Mouse (Mus musculus): Measurements from ENCODE around the gene Ugt2a2.
"Not testable (repeated sequence)": the region's sequence is repeated elsewhere in the genome, so short reads cannot be mapped to it uniquely, and the experiment has no call there.

Ugt2a2 gene

DNA sequence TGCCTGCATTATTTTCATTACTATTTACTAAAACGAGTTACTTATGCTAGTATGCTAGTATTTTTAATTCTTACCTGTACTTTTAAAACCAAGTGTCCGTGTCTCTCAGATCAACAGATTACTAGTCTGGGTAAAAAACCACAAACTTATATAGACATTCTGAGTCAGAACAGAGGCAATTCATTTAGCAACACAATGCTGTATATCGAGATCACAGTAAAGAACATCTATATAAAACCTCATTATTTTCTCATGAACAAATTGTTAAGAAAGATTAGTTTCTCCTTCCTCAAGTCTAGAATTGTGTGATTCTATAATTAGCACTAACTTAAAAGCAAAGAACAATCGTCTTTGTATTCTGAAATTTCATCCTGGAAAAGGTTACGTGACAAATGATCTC lies at the start of gene Ugt2a2:
Ugt2a2 (minus strand) TSS at position 101 of the 400 bp plus-strand sequence.
- no peak for DNase-seq (ENCODE audit: low read depth, low spot score)

DNA sequence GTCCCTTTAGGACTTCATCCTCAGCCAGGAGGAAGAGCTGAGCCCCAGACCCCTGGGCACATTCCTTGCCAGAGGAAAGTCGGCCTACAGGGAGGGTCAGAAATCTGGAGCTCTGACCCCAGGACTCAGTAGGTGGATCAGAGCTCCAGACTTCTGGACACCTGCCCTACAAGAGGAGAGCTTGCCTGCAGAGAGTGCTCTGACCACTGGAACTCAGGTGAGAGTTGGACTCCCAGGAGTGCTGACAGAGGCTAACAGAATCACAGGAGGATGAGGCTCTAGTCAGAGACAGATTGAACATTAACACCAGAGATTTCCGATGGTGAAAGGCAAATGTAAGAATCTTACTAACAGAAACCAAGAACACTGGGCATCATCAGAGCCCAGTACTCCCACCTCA lies 41.5 kb upstream of the Ugt2a2 start:
- not testable (repeated sequence) for DNase-seq (ENCODE audit: low read depth, low spot score)

GRCm38 (mm10) chr5:87505776-87506458 lies 23.9 kb upstream of the Ugt2a2 start:
- peak; percentile 19 for DNase-seq (ENCODE audit: low read depth, low spot score)

DNA sequence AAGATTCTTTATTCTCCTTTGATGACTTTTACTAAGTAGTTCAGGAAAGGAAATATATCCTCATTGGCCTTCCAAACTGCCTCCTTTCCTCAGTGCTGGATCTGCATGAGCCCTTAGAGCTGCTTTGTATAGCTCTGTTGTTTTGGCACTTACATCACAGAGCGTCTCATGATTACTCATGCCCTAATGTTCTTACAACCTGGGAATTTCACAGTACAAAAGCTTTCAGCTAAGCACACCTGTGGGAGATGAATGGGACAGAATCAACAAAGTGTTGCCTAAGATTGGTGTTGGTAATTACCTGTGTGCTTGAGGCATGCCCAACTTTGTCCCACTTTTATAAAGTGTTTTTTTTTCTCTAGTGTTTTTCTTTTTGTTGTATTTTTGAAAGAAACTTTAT lies 20.6 kb upstream of the Ugt2a2 start:
- peak; percentile 1 for DNase-seq (ENCODE audit: low read depth, low spot score)

- DNase-seq (ENCODE audit: low read depth, low spot score): no peak
Observed at GRCm38 (mm10) chr5:87499341-87499740, 17.3 kb upstream of the Ugt2a2 start.

DNA sequence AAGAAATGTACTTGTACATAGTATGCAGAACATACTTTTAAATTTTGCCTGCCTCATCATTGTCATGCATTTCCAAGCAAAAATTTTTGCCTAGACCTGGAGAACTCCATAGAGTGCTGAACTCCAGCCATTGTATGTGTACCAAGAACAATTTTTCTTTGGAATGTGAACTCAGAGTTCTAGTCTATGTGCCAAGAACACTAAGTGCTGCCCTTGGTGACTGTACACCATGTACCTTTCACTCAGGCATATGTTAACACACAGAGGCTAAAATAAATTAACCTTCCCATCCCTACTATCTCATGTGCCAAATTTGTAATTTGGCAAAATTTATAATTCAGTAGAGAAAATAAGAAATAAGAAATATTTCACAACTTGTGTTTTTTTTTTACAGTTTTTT lies 16.9 kb upstream of the Ugt2a2 start:
- DNase-seq (ENCODE audit: low read depth, low spot score): peak; percentile 1

GRCm38 (mm10) chr5:87490771-87491170 lies 8.7 kb upstream of the Ugt2a2 start, which contains the start of gene Ugt2a1:
TSS of gene Ugt2a1 (minus strand) at chr5:87490871.
- DNase-seq (ENCODE audit: low read depth, low spot score): no peak

DNA sequence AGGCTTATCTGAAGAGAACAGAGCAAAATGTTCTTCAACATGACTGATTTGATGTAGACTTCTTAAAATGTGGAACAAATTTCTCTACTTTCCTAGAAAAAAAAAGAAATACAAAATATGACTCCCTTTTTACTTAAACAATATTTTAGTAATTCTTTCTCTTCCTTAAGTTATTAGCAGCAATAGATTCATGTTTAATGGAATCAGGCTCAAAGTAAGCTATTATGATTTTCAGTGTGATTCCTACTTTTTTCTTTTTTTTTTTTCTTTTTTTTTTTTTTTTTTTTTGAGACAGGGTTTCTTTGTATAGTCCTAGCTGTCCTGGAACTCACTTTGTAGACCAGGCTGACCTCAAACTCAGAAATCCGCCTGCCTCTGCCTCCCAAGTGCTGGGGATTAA lies 4.6 kb upstream of the Ugt2a2 start, which contains the start of gene Gm43638:
Gm43638 (minus strand) TSS at position 101 of the 400 bp plus-strand sequence.
- not testable (repeated sequence) for DNase-seq (ENCODE audit: low read depth, low spot score)

GRCm38 (mm10) chr5:87458810-87459209 lies 23.2 kb downstream of the Ugt2a2 start:
- no peak for DNase-seq (ENCODE audit: low read depth, low spot score)

DNA sequence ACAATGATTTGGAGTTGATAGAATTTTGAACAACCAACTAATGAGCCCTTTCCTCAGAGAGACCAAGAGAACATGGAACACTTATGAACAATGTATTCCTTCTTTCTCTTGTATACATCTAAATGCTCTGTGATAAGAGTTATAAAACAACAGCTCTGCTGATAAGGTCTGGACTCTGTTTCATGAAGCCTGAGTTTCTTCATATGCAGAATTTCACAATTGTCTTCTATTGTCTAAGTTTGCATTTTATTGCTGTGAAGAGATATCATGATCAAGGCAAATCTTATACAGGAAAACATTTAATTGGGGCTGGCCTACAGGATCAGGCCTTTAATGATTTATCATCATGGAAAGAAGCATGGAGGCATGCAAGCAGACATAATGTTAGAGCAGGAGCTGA lies 24.4 kb downstream of the Ugt2a2 start:
- DNase-seq (ENCODE audit: low read depth, low spot score): no peak

- no peak for DNase-seq (ENCODE audit: low read depth, low spot score)
Observed at GRCm38 (mm10) chr5:87456216-87456850, 25.7 kb downstream of the Ugt2a2 start.

DNA sequence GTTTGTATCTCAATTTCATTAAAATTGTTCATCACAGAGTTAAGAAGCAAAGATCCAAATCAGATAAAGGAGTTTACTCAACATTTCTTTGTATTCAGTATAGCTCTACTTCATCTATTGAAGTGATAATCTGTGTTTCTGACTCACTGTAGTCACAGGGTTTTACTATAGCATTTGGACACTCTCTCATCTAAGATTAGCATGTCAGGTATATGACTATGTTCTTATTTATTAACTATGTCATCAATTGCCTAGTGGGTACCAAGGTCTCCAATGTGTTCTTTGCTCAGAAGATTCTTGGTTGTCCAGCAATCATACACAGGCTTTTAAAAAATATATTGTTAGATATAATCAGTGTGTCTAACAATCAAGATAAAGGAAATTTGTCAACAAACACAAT lies 26.5 kb downstream of the Ugt2a2 start:
- no peak for DNase-seq (ENCODE audit: low read depth, low spot score)

GRCm38 (mm10) chr5:87452514-87452913 lies 29.5 kb downstream of the Ugt2a2 start:
- peak; percentile 13 for DNase-seq (ENCODE audit: low read depth, low spot score)

- DNase-seq (ENCODE audit: low read depth, low spot score): peak; percentile 8
Observed at GRCm38 (mm10) chr5:87436264-87436663, 45.8 kb downstream of the Ugt2a2 start.

GRCm38 (mm10) chr5:87425676-87426075 lies 56.4 kb downstream of the Ugt2a2 start:
- DNase-seq (ENCODE audit: low read depth, low spot score): no peak

GRCm38 (mm10) chr5:87424041-87424440 lies 58.0 kb downstream of the Ugt2a2 start, which contains the start of gene Ugt2b38:
TSS of gene Ugt2b38 (minus strand) at chr5:87424203.
- not testable (repeated sequence) for DNase-seq (ENCODE audit: low read depth, low spot score)

Data from brain, adult 2 months (tissue).